Mouse (Mus musculus) midbrain, embryonic 15.5 days (tissue): ENCODE results near the gene Gm20388. TPM values are rescaled to one million over a fixed set of nuclear protein-coding genes. Genes with fewer than 3 reads are reported as not detected.

ENCODE experiments used
- ATAC-seq: fragments of 200-750 bp; cut with Nextera tagmentation; replicated peaks from 2 replicates; pipeline ENCODE4 v1.8.0; 2017; ENCODE audit warnings: moderate TSS enrichment
- H3K27ac ChIP-seq: fragments of 300-500 bp; sonication (generic); 2 replicates; pipeline ENCODE4 v1.5.1; 2015; ENCODE audit warnings: mild to moderate bottlenecking, inconsistent platforms
- H3K27me3 ChIP-seq: fragments of 300-500 bp; sonication (generic); replicated peaks from 2 replicates; pipeline ENCODE4 v1.6.1; 2015; ENCODE audit warnings: inconsistent platforms
- H3K36me3 ChIP-seq: fragments of 300-500 bp; sonication (generic); replicated peaks from 2 replicates; pipeline ENCODE4 v1.6.1; 2015; ENCODE audit warnings: inconsistent platforms
- H3K4me1 ChIP-seq: fragments of 300-500 bp; sonication (generic); 2 replicates; pipeline ENCODE4 v1.6.1; 2015; ENCODE audit warnings: inconsistent platforms
- H3K4me2 ChIP-seq: fragments of 300-500 bp; sonication (generic); 2 replicates; pipeline ENCODE4 v1.6.1; 2015; ENCODE audit warnings: inconsistent platforms, mild to moderate bottlenecking, moderate library complexity
- H3K4me3 ChIP-seq: fragments of 300-500 bp; sonication (generic); 2 replicates; pipeline ENCODE4 v1.5.1; 2015; ENCODE audit warnings: mild to moderate bottlenecking, inconsistent platforms
- H3K9ac ChIP-seq: fragments of 300-500 bp; sonication (generic); 2 replicates; pipeline ENCODE4 v1.6.1; 2015; ENCODE audit warnings: mild to moderate bottlenecking, inconsistent platforms
- H3K9me3 ChIP-seq: fragments of 300-500 bp; sonication (generic); 2 replicates; pipeline ENCODE4 v1.6.1; 2016; ENCODE audit warnings: inconsistent platforms
- WGBS: fragments of 180-500 bp; shearing (Covaris S2); methylation state at CpG from one replicate; pipeline ENCODE4 v1.1.7; 2015; ENCODE audit warnings: mixed read lengths; 5-methylcytosine and 5-hydroxymethylcytosine counted together
- polyA plus RNA-seq: library from polyadenylated mRNA; unstranded; fragments of >200 nt; fragmentation: Nextera tagmentation; extraction: Ambion mirVana; gene quantifications from 2 replicates; pipeline ENCODE4 v1.2.1, GENCODE M21; 2015

The Gm20388 gene
- polyA plus RNA-seq, 1 experiment from 2014 or later, result 5.6 TPM

GRCm38 (mm10) chr8:122855123-122855522, 2944.5 kb downstream of the Gm20388 start:
- H3K27me3 ChIP-seq, result no peaks in the 10 kb centered on the region
- H3K4me3 ChIP-seq, result no peak overlapping the region
- H3K27ac ChIP-seq, result no peak overlapping the region
- no peak overlapping the region for H3K4me2 ChIP-seq
- H3K36me3 ChIP-seq, result no peaks in the 10 kb centered on the region
- 88% methylated on average over 4 of the region's 4 CpGs for WGBS
- H3K9me3 ChIP-seq, result no peaks in the 10 kb centered on the region
- H3K9ac ChIP-seq, result no peak overlapping the region
- H3K4me1 ChIP-seq, result peaks cover 8% of the 10 kb centered on the region; the same call in 1 of the 2 replicates
- no peak for ATAC-seq

DNA sequence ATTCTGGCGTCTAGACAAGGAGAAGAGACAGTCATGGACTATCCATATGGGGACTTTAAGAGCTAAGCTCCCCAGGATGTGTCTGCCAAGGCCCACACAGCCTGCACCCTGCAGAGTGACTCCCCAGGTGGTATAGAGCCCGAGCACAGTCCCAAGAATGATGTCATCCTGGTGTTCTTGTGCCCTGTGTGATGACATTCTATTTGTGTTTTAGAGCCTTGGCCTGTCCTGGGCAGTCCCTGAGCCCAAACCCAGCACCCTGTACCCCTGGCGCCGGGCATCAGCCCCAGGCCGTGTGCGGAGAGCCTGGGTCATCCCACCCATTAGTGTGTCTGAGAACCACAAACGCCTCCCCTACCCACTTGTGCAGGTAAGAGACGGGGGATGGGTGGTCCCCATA, 2945.6 kb downstream of the Gm20388 start:
- H3K4me1 ChIP-seq, result peaks cover 8% of the 10 kb centered on the region; the same call in 1 of the 2 replicates
- H3K9ac ChIP-seq, result no peak overlapping the region
- H3K9me3 ChIP-seq, result no peaks in the 10 kb centered on the region
- no peaks in the 10 kb centered on the region for H3K27me3 ChIP-seq
- no peak overlapping the region for H3K4me2 ChIP-seq
- 85% methylated on average over 8 of the region's 8 CpGs for WGBS
- H3K4me3 ChIP-seq, result no peak overlapping the region
- no peak overlapping the region for H3K27ac ChIP-seq
- no peaks in the 10 kb centered on the region for H3K36me3 ChIP-seq
- no peak for ATAC-seq

GRCm38 (mm10) chr8:122859843-122860242, 2949.2 kb downstream of the Gm20388 start:
- ATAC-seq, result no peak

GRCm38 (mm10) chr8:122864719-122865129, 2954.1 kb downstream of the Gm20388 start:
- H3K9ac ChIP-seq, result no peak overlapping the region
- H3K4me3 ChIP-seq, result peak overlapping the region; percentile 27
- H3K27ac ChIP-seq, result no peak overlapping the region
- H3K27me3 ChIP-seq, result no peaks in the 10 kb centered on the region
- peak overlapping the region; percentile 43 for H3K4me2 ChIP-seq
- 55% methylated on average over 26 of the region's 26 CpGs for WGBS
- H3K9me3 ChIP-seq, result no peaks in the 10 kb centered on the region
- H3K4me1 ChIP-seq, result no peaks in the 10 kb centered on the region
- ATAC-seq, result peak; percentile 71
- H3K36me3 ChIP-seq, result no peaks in the 10 kb centered on the region

More at GRCm38 (mm10) chr8:122859843-122860242, 2949.2 kb downstream of the Gm20388 start:
- WGBS, result 60% methylated on average over 13 of the region's 13 CpGs
- no peaks in the 10 kb centered on the region for H3K9me3 ChIP-seq
- no peak overlapping the region for H3K9ac ChIP-seq
- no peak overlapping the region for H3K4me3 ChIP-seq
- no peak overlapping the region for H3K4me2 ChIP-seq
- H3K36me3 ChIP-seq, result no peaks in the 10 kb centered on the region
- H3K27me3 ChIP-seq, result no peaks in the 10 kb centered on the region
- H3K27ac ChIP-seq, result no peak overlapping the region
- H3K4me1 ChIP-seq, result no peaks in the 10 kb centered on the region

DNA sequence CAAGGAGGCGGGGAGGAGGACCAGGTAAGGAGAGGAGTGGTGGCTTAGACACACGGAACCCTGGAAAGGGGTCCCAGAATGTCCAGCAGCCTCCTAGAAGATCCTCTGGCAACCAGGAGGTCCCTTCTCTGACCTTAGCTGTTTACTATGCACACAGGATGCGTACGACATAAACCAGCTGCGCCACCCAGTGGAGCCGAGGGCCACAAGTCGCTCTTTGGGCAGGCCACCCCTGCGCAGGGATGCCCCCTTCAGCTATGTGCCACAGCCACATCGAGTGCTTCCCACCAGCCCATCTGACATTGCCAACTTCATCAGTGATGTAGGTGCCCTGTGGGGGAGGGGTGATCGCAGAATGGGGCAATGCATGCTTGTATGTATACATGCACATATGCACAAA, 2954.8 kb downstream of the Gm20388 start:
- WGBS, result 57% methylated on average over 10 of the region's 10 CpGs
- peak overlapping the region; percentile 43 for H3K4me2 ChIP-seq
- H3K9me3 ChIP-seq, result no peaks in the 10 kb centered on the region
- H3K4me1 ChIP-seq, result no peaks in the 10 kb centered on the region
- no peak for ATAC-seq
- no peak overlapping the region for H3K9ac ChIP-seq
- H3K27ac ChIP-seq, result no peak overlapping the region
- no peaks in the 10 kb centered on the region for H3K27me3 ChIP-seq
- H3K4me3 ChIP-seq, result peak overlapping the region; percentile 27
- H3K36me3 ChIP-seq, result no peaks in the 10 kb centered on the region

DNA sequence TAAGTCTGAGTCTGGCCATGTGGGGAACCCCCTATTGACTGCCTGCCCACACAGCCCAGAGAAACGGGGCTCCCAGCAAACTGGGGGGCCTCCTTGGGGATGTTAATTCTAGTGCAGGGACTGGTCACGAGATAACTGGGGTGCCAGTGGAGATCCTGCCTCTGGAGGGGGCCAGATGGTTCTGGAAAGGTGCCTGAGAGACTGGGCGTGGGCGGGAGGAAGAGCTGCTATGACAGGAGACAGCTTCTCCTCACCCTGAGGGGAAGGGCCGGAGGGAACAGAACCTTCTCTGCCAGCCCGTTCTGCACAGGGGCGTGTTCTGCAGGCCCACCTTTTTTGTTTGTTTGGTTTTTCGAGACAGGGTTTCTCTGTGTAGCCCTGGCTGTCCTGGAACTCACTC, 2955.6 kb downstream of the Gm20388 start:
- H3K9me3 ChIP-seq, result no peaks in the 10 kb centered on the region
- no peaks in the 10 kb centered on the region for H3K27me3 ChIP-seq
- no peak overlapping the region for H3K27ac ChIP-seq
- H3K36me3 ChIP-seq, result no peaks in the 10 kb centered on the region
- no peak overlapping the region for H3K9ac ChIP-seq
- no peak overlapping the region for H3K4me3 ChIP-seq
- no peak for ATAC-seq
- WGBS, result 83% methylated on average over 8 of the region's 8 CpGs
- H3K4me2 ChIP-seq, result no peak overlapping the region
- H3K4me1 ChIP-seq, result no peaks in the 10 kb centered on the region

- Histone ChIP-seq H3K9me3 (no peaks in the 10 kb centered on the region), H3K4me2 (no peak overlapping the region), H3K36me3 (no peaks in the 10 kb centered on the region), H3K9ac (no peak overlapping the region), H3K27ac (no peak overlapping the region), H3K4me3 (no peak overlapping the region), H3K4me1 (no peaks in the 10 kb centered on the region), H3K27me3 (no peaks in the 10 kb centered on the region)
- ATAC-seq, result no peak
- 76% methylated on average over 6 of the region's 6 CpGs for WGBS
Measured at GRCm38 (mm10) chr8:122867982-122868381, 2957.3 kb downstream of the Gm20388 start.

DNA sequence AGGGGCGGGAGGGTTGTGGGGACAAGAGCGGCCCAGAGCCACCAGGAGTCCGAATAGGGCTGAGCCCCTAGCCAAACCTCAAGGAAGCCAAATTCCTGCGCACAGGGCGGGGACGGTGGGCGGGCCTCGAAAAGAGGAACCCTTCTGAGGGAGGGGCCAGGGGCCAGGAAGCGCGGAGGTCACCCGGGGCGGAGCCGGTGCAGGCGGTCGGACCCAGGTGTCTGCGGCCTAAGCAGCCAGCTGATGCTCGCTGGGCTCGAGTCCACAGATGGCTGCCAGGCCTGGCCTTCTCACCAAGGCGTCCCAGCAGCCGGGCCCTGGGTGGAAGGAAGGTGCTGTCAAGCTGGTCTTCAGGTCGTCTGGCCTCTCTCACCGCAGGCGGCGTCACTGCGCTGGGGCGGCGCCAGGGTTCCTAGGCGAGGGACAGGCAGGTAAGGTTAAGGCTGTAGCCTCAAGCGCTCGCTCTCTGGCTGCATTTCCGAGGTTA, 2959.8 kb downstream of the Gm20388 start:
- Histone ChIP-seq H3K4me1 (no peaks in the 10 kb centered on the region), H3K4me2 (no peak overlapping the region), H3K36me3 (no peaks in the 10 kb centered on the region), H3K9ac (no peak overlapping the region), H3K27ac (no peak overlapping the region), H3K27me3 (no peaks in the 10 kb centered on the region), H3K9me3 (no peaks in the 10 kb centered on the region), H3K4me3 (no peak overlapping the region)
- no peak for ATAC-seq
- WGBS, result 14% methylated on average over 31 of the region's 31 CpGs

GRCm38 (mm10) chr8:122871663-122872062, 2961.0 kb downstream of the Gm20388 start:
- no peak for ATAC-seq
- WGBS, result 66% methylated on average over 9 of the region's 9 CpGs

GRCm38 (mm10) chr8:122873171-122873570, 2962.5 kb downstream of the Gm20388 start:
- WGBS, result 59% methylated on average over 6 of the region's 6 CpGs

More at GRCm38 (mm10) chr8:122871663-122872062, 2961.0 kb downstream of the Gm20388 start:
- H3K4me3 ChIP-seq, result no peak overlapping the region
- no peak overlapping the region for H3K9ac ChIP-seq
- H3K36me3 ChIP-seq, result no peaks in the 10 kb centered on the region
- H3K27ac ChIP-seq, result no peak overlapping the region
- H3K9me3 ChIP-seq, result no peaks in the 10 kb centered on the region
- H3K4me1 ChIP-seq, result no peaks in the 10 kb centered on the region
- no peak overlapping the region for H3K4me2 ChIP-seq
- H3K27me3 ChIP-seq, result no peaks in the 10 kb centered on the region

DNA sequence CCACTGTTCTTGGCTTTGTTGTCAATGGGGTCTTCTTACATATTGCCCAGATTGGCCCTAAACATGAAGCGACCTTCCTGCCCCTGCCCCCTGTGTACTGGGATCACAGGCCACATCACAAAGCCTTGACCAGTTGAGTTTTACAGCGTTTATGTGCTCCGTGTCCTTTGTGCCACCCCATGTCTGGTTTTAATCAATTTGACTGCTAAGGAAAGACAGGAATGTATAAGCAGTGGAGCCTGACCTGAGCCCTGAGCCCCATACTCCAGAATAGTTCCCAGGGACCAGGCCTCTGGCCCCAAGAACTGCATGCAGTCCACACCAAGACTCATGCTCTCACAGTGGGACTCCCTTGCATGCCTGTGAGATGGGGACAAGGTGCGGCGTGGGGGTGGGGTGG, 2964.5 kb downstream of the Gm20388 start:
- 76% methylated on average over 5 of the region's 5 CpGs for WGBS
- Histone ChIP-seq H3K4me2 (no peak overlapping the region), H3K27ac (no peak overlapping the region), H3K9ac (no peak overlapping the region), H3K27me3 (no peaks in the 10 kb centered on the region), H3K4me3 (no peak overlapping the region), H3K9me3 (no peaks in the 10 kb centered on the region), H3K4me1 (no peaks in the 10 kb centered on the region), H3K36me3 (no peaks in the 10 kb centered on the region)
- ATAC-seq, result no peak

More at GRCm38 (mm10) chr8:122873171-122873570, 2962.5 kb downstream of the Gm20388 start:
- no peak overlapping the region for H3K4me2 ChIP-seq
- ATAC-seq, result no peak
- no peaks in the 10 kb centered on the region for H3K27me3 ChIP-seq
- no peak overlapping the region for H3K9ac ChIP-seq
- no peaks in the 10 kb centered on the region for H3K36me3 ChIP-seq
- no peak overlapping the region for H3K27ac ChIP-seq
- no peak overlapping the region for H3K4me3 ChIP-seq
- no peaks in the 10 kb centered on the region for H3K9me3 ChIP-seq
- no peaks in the 10 kb centered on the region for H3K4me1 ChIP-seq

DNA sequence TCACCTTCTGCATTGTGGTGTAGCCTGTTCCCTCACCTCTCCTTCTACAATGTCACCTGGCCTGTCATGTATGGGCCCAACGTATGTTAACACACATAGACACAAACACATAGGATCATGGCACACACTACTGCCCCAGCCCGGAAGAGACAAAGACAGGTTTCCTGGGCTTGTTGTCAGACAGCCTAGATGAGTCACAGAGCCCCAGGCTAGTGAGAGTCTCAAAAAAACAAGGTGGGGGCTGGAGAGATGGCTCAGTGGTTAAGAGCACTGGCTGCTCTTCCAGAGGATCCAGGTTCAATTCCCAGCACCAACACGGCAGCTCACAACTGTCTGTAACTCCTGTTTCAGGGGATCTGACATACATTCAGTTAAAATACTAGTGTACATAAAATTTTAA, 2967.6 kb downstream of the Gm20388 start:
- Histone ChIP-seq H3K27ac (no peak overlapping the region), H3K9me3 (no peaks in the 10 kb centered on the region), H3K9ac (no peak overlapping the region), H3K27me3 (no peaks in the 10 kb centered on the region), H3K4me3 (no peak overlapping the region), H3K4me2 (no peak overlapping the region), H3K4me1 (no peaks in the 10 kb centered on the region), H3K36me3 (peaks cover 7% of the 10 kb centered on the region; the same call in 1 of the 2 replicates)
- 94% methylated on average over 3 of the region's 3 CpGs for WGBS
- ATAC-seq, result no peak

GRCm38 (mm10) chr8:122880302-122880701, 2969.7 kb downstream of the Gm20388 start:
- H3K4me1 ChIP-seq, result no peaks in the 10 kb centered on the region
- WGBS, result 68% methylated on average over 3 of the region's 3 CpGs
- H3K4me2 ChIP-seq, result no peak overlapping the region
- H3K27me3 ChIP-seq, result no peaks in the 10 kb centered on the region
- H3K9me3 ChIP-seq, result no peaks in the 10 kb centered on the region
- H3K36me3 ChIP-seq, result peaks cover 25% of the 10 kb centered on the region; the same call in 1 of the 2 replicates
- H3K27ac ChIP-seq, result no peak overlapping the region
- no peak overlapping the region for H3K9ac ChIP-seq
- H3K4me3 ChIP-seq, result no peak overlapping the region
- ATAC-seq, result no peak
